Mouse (Mus musculus) hindbrain, embryonic 11.5 days (tissue): ENCODE measurements around the gene Abcb7. TPM values are rescaled to one million over a fixed set of nuclear protein-coding genes. Genes with fewer than 3 reads are reported as not detected.
"Not testable (repeated sequence)": the region's sequence is repeated elsewhere in the genome, so short reads cannot be mapped to it uniquely, and the experiment has no call there.

Source experiments
- ATAC-seq: fragments of 200-750 bp; cut with Nextera tagmentation; 2 replicates; pipeline ENCODE4 v1.8.0; 2017; ENCODE audit warnings: mild to moderate bottlenecking, moderate TSS enrichment, moderate library complexity; ENCODE audit not compliant: low FRiP score
- DNase-seq: peaks from one replicate; pipeline ENCODE4 v3.0.0-alpha.2; 2015; ENCODE audit warnings: low spot score
- H3K27ac ChIP-seq: fragments of 300-500 bp; sonication (generic); 2 replicates; pipeline ENCODE4 v1.5.1; 2014; ENCODE audit warnings: mild to moderate bottlenecking, low read depth, low read length
- H3K27me3 ChIP-seq: fragments of 300-500 bp; sonication (generic); 2 replicates; pipeline ENCODE4 v1.6.1; 2014; ENCODE audit warnings: mild to moderate bottlenecking, low read length, moderate library complexity, mixed read lengths; ENCODE audit not compliant: control insufficient read depth, insufficient read depth
- H3K36me3 ChIP-seq: fragments of 300-500 bp; sonication (generic); 2 replicates; pipeline ENCODE4 v1.6.1; 2014; ENCODE audit warnings: mild to moderate bottlenecking, low read length, moderate library complexity, mixed read lengths; ENCODE audit not compliant: control insufficient read depth, insufficient read depth
- H3K4me1 ChIP-seq: fragments of 300-500 bp; sonication (generic); replicated peaks from 2 replicates; pipeline ENCODE4 v1.6.1; 2014; ENCODE audit warnings: low read length, mixed read lengths; ENCODE audit not compliant: control insufficient read depth, insufficient read depth
- H3K4me2 ChIP-seq: fragments of 300-500 bp; sonication (generic); replicated peaks from 2 replicates; pipeline ENCODE4 v1.6.1; 2014; ENCODE audit warnings: mild to moderate bottlenecking, low read depth, low read length
- H3K4me3 ChIP-seq: fragments of 300-500 bp; sonication (generic); 2 replicates; pipeline ENCODE4 v1.5.1; 2014; ENCODE audit warnings: low read depth, low read length
- H3K9ac ChIP-seq: fragments of 300-500 bp; sonication (generic); 2 replicates; pipeline ENCODE4 v1.6.1; 2014; ENCODE audit warnings: low read depth, low read length
- H3K9me3 ChIP-seq: fragments of 300-500 bp; sonication (generic); 2 replicates; pipeline ENCODE4 v1.6.1; 2016; ENCODE audit warnings: low read length; ENCODE audit not compliant: control insufficient read depth
- WGBS: fragments of 180-500 bp; shearing (Covaris S2); extraction: QIAGEN DNeasy Blood & Tissue Kit; methylation state at CpG from one replicate; pipeline ENCODE4 v1.1.7; 2014; 5-methylcytosine and 5-hydroxymethylcytosine counted together
- polyA plus RNA-seq: library from polyadenylated mRNA; unstranded; fragments of >200 nt; fragmentation: Nextera tagmentation; extraction: Ambion mirVana; gene quantifications from 2 replicates; pipeline ENCODE4 v1.2.1, GENCODE M21; 2014

Gene Abcb7
- polyA plus RNA-seq, 1 experiment from 2014 or later: 14.5 TPM

GRCm38 (mm10) chrX:104397526-104397925 is 16.1 kb downstream of the Abcb7 start:
- H3K4me1 ChIP-seq: no peaks in the 10 kb centered on the region
- H3K9ac ChIP-seq: no peak overlapping the region
- H3K27me3 ChIP-seq: 0 out of 2 replicates have a peak, but pooled peaks cover 2% of the 10 kb centered on the region
- DNase-seq (no peak), ATAC-seq (no peak)
- no peaks in the 10 kb centered on the region for H3K36me3 ChIP-seq
- H3K4me3 ChIP-seq: no peak overlapping the region
- H3K27ac ChIP-seq: no peak overlapping the region
- no peak overlapping the region for H3K4me2 ChIP-seq
- H3K9me3 ChIP-seq: no peaks in the 10 kb centered on the region
- 68% methylated on average over 1 of the region's 1 CpGs for WGBS

DNA sequence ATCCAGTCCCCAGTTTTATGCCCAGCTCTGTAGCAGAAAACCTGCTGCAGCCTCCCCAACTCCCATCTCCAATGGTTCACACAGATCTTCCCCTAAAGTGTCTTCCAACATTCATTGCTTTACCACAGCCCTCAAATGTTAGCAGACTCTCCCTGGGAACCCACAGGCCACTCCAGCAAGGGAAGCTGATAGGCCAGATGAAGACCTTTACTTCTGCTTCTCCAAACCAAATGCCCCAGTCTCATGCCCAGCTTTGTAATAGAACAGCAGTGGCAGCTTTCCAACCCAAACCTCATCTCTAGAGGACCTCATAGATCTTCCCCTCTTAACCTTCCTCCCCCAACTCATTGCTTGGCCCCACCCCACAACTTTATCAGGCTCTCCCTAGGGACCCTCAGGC is 54.0 kb downstream of the Abcb7 start:
- Histone ChIP-seq H3K4me2 (no peak overlapping the region), H3K36me3 (no peaks in the 10 kb centered on the region), H3K4me3 (no peak overlapping the region), H3K4me1 (no peaks in the 10 kb centered on the region), H3K27me3 (0 out of 2 replicates have a peak, but pooled peaks cover 3% of the 10 kb centered on the region), H3K9ac (no peak overlapping the region), H3K27ac (no peak overlapping the region), H3K9me3 (no peaks in the 10 kb centered on the region)
- no peak for DNase-seq
- ATAC-seq: no peak

GRCm38 (mm10) chrX:104355842-104356241 is 57.8 kb downstream of the Abcb7 start:
- Histone ChIP-seq H3K27me3 (0 out of 2 replicates have a peak, but pooled peaks cover 3% of the 10 kb centered on the region), H3K4me3 (no peak overlapping the region), H3K9me3 (no peaks in the 10 kb centered on the region), H3K36me3 (no peaks in the 10 kb centered on the region), H3K27ac (no peak overlapping the region), H3K4me1 (no peaks in the 10 kb centered on the region), H3K9ac (no peak overlapping the region), H3K4me2 (no peak overlapping the region)
- 92% methylated on average over 1 of the region's 1 CpGs for WGBS
- no peak for DNase-seq
- ATAC-seq: no peak

- not testable (repeated sequence) for H3K27ac ChIP-seq, DNase-seq, H3K9me3 ChIP-seq, H3K4me3 ChIP-seq, H3K36me3 ChIP-seq, H3K9ac ChIP-seq, H3K4me2 ChIP-seq, H3K27me3 ChIP-seq, ATAC-seq, H3K4me1 ChIP-seq
- 89% methylated on average over 23 of the region's 31 CpGs for WGBS
Measured at GRCm38 (mm10) chrX:104348146-104348545, 65.5 kb downstream of the Abcb7 start.

DNA sequence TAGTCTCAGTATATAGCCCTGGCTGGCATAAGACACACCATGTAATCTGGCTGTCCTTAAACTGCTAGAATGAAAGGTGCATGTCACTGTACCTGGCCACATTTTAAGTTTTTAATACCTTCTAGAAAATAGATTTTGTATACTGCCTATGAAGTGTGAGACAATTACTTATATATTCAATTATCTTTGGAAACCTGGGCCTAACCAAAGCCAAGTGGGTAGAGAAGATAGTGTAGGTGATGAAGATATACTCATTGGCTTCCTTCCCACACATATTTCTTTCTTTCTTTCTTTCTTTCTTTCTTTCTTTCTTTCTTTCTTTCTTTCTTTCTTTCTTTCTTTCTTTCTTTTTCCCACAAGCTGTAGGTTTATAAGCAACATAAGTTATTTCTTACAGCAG is 121.9 kb downstream of the Abcb7 start:
- H3K9me3 ChIP-seq: no peaks in the 10 kb centered on the region
- H3K4me3 ChIP-seq: no peak overlapping the region
- no peaks in the 10 kb centered on the region for H3K36me3 ChIP-seq
- ATAC-seq (no peak), DNase-seq (no peak)
- no peaks in the 10 kb centered on the region for H3K4me1 ChIP-seq
- no peak overlapping the region for H3K9ac ChIP-seq
- H3K4me2 ChIP-seq: no peak overlapping the region
- H3K27me3 ChIP-seq: no peaks in the 10 kb centered on the region
- no peak overlapping the region for H3K27ac ChIP-seq

DNA sequence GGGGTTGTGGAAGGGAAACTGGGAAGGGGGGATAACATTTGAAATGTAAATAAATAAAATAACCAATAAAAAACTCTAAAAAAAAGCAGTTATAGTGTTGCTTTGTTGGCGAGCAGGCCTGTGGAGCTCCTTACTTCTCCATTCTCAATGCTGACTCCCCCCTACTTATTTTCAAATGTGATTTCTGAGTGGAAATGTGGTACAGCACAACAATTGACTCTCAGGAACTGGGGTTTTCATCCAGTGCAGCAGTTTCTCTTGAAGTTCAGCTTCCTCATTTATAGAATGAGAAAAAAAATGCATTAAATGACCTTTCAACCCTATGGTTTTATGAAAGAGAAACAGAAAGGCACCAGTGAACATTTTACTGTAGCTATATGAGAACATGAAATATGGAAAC is 133.8 kb downstream of the Abcb7 start:
- ATAC-seq (no peak), DNase-seq (no peak)
- no peak overlapping the region for H3K4me2 ChIP-seq
- 94% methylated on average over 1 of the region's 1 CpGs for WGBS
- no peaks in the 10 kb centered on the region for H3K27me3 ChIP-seq
- H3K27ac ChIP-seq: no peak overlapping the region
- H3K9me3 ChIP-seq: no peaks in the 10 kb centered on the region
- H3K4me3 ChIP-seq: no peak overlapping the region
- H3K9ac ChIP-seq: no peak overlapping the region
- no peaks in the 10 kb centered on the region for H3K4me1 ChIP-seq
- H3K36me3 ChIP-seq: no peaks in the 10 kb centered on the region

DNA sequence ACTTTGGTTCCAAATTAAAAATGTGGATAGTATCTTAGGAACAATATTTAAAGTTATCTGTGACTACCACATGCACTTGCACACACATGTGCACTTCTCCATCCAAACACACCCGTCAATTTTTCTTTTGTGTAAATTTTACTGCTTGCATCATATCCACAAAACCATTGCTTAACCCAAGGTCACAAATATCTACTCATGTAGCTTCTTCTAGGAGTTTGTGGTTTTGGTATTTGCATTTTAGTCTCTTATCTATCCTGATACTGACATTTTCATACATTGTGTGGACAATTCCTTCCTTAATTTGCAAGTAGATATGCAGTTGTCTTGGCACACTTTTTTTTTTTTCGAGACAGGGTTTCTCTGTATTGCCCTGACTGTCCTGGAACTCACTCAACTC is 149.3 kb downstream of the Abcb7 start:
- 68% methylated on average over 2 of the region's 2 CpGs for WGBS
- no peak for ATAC-seq
- no peak for DNase-seq
- Histone ChIP-seq H3K4me2 (no peak overlapping the region), H3K9me3 (no peaks in the 10 kb centered on the region), H3K27ac (no peak overlapping the region), H3K4me1 (no peaks in the 10 kb centered on the region), H3K4me3 (no peak overlapping the region), H3K9ac (no peak overlapping the region), H3K27me3 (no peaks in the 10 kb centered on the region), H3K36me3 (no peaks in the 10 kb centered on the region)

GRCm38 (mm10) chrX:104262468-104262867 is 151.2 kb downstream of the Abcb7 start:
- Histone ChIP-seq H3K4me1 (no peaks in the 10 kb centered on the region), H3K27ac (no peak overlapping the region), H3K9ac (no peak overlapping the region), H3K27me3 (no peaks in the 10 kb centered on the region), H3K4me3 (no peak overlapping the region), H3K9me3 (no peaks in the 10 kb centered on the region), H3K4me2 (no peak overlapping the region), H3K36me3 (no peaks in the 10 kb centered on the region)
- 84% methylated on average over 1 of the region's 1 CpGs for WGBS
- no peak for DNase-seq
- ATAC-seq: no peak

GRCm38 (mm10) chrX:104256561-104256960 is 157.1 kb downstream of the Abcb7 start:
- no peaks in the 10 kb centered on the region for H3K4me1 ChIP-seq
- H3K9me3 ChIP-seq: no peaks in the 10 kb centered on the region
- no peak overlapping the region for H3K9ac ChIP-seq
- H3K27me3 ChIP-seq: no peaks in the 10 kb centered on the region
- H3K36me3 ChIP-seq: no peaks in the 10 kb centered on the region
- H3K4me2 ChIP-seq: no peak overlapping the region
- WGBS: 64% methylated on average over 1 of the region's 1 CpGs
- no peak overlapping the region for H3K4me3 ChIP-seq
- no peak overlapping the region for H3K27ac ChIP-seq
- ATAC-seq (no peak), DNase-seq (no peak)
